Mouse (Mus musculus) ES-E14 (cell line): ENCODE measurements around the gene Chchd6. TPM values are rescaled to one million over a fixed set of nuclear protein-coding genes. Genes with fewer than 3 reads are reported as not detected.
A peak's percentile ranks its signal among the peaks of the same experiment; 100 is the strongest.

Source experiments
- DNase-seq: peaks from one replicate; pipeline ENCODE4 v3.0.0-alpha.2; 2013; ENCODE audit warnings: low read depth, low spot score
- H3K27ac ChIP-seq: 2 replicates; pipeline ENCODE4 v1.5.1; 2012; ENCODE audit warnings: low read depth, mild to moderate bottlenecking, low read length, moderate library complexity, mixed read lengths; ENCODE audit not compliant: poor library complexity, insufficient read depth, severe bottlenecking
- H3K36me3 ChIP-seq: 2 replicates; pipeline ENCODE4 v1.6.1; 2012; ENCODE audit warnings: mild to moderate bottlenecking, low read length, moderate library complexity, mixed read lengths; ENCODE audit not compliant: control insufficient read depth, poor library complexity, insufficient read depth, severe bottlenecking
- H3K4me1 ChIP-seq, 2 experiments: fragments of 150-350 bp in 1 of 2; sonication (generic) in 1 of 2; 2 replicates each; pipeline ENCODE4 v1.6.1; 2012; ENCODE audit warnings: low read length in 2 of 2, mild to moderate bottlenecking in 1 of 2, mixed read lengths in 1 of 2; ENCODE audit not compliant: control insufficient read depth in 2 of 2, insufficient read depth in 2 of 2, poor library complexity in 1 of 2
- H3K4me3 ChIP-seq, 2 experiments: fragments of 150-350 bp in 1 of 2; sonication (generic) in 1 of 2; 2 replicates each; pipeline ENCODE4 v1.5.1; 2012; ENCODE audit warnings: low read length in 2 of 2, low read depth in 1 of 2, mild to moderate bottlenecking in 1 of 2, mixed read lengths in 1 of 2; ENCODE audit not compliant: insufficient read depth in 1 of 2, poor library complexity in 1 of 2, severe bottlenecking in 1 of 2
- H3K9ac ChIP-seq: 2 replicates; pipeline ENCODE4 v1.6.1; 2012; ENCODE audit warnings: low read depth, mild to moderate bottlenecking, low read length, mixed read lengths; ENCODE audit not compliant: poor library complexity, insufficient read depth, severe bottlenecking
- H3K9me3 ChIP-seq: fragments of 150-350 bp; sonication (generic); 2 replicates; pipeline ENCODE4 v1.6.1; 2012; ENCODE audit warnings: low read depth, mild to moderate bottlenecking, low read length; ENCODE audit not compliant: control insufficient read depth, insufficient read depth
- CHD2 ChIP-seq: IDR thresholded peaks from 2 replicates; pipeline ENCODE4 v1.6.1; 2014; ENCODE audit warnings: mild to moderate bottlenecking, low read depth, low read length, inconsistent platforms
- HCFC1 ChIP-seq: IDR thresholded peaks from 2 replicates; pipeline ENCODE4 v1.6.1; 2012; ENCODE audit warnings: low read length, inconsistent platforms, borderline replicate concordance; ENCODE audit not compliant: insufficient read depth
- MAFK ChIP-seq: IDR thresholded peaks from 2 replicates; pipeline ENCODE4 v1.6.1; 2014; ENCODE audit warnings: mild to moderate bottlenecking, low read depth, low read length, inconsistent platforms; ENCODE audit not compliant: insufficient read depth
- ZC3H11A ChIP-seq: IDR thresholded peaks from 2 replicates; pipeline ENCODE4 v1.6.1; 2012; ENCODE audit warnings: low read depth, mild to moderate bottlenecking, inconsistent platforms, low read length, borderline replicate concordance
- ZNF384 ChIP-seq: IDR thresholded peaks from 2 replicates; pipeline ENCODE4 v1.6.1; 2012; ENCODE audit warnings: low read depth, low read length, inconsistent platforms
- in situ Hi-C, 2 experiments: fragments of 600-800 bp; cut with MboI; formaldehyde crosslinking; loops; one replicate each; pipeline ENCODE4 v1.15.1; 2025; ENCODE audit warnings: low sequenced_read_pairs in 2 of 2, inconsistent platforms in 1 of 2; ENCODE audit not compliant: unreplicated experiment in 2 of 2
- total RNA-seq: library from RNA; depleted of rRNA; stranded (reverse); fragments of 300-350 nt; gene quantifications from 2 replicates; pipeline ENCODE4 v1.2.3, GENCODE M21; 2012

The Chchd6 gene
- total RNA-seq, 1 experiment: 28.0 TPM

DNA sequence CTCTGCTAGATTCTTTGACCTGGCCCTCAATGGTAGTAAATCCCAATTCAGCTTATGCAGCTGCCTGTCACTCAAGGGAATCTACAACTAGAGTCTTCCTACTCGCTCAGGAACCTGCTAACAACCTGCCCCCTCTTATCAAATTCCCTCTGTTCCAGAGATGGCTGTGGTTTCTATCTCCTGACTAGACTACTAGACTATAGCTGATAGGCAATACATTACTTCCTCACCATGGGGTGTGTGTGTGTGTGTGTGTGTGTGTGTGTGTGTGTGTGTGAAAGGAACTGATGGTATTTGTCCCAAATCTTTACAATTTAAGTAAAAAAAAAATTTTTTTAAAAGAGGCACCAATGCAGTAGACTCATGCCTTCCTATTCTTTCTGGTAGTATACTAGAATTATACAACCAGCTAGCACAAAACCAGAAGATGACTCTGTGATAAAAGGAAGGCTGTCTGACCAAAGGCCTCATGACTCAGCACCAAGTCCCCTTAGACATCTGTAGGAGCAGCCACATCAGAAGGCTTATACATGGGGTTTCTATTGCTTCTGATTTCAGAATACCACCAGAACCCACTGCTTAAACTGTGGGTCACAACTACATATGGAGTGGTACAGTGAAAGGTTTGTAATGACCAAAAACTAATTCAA lies 57.2 kb downstream of the Chchd6 start:
- Histone ChIP-seq H3K4me1 (no peaks in the 10 kb centered on the region), H3K9ac (no peak overlapping the region), H3K36me3 (no peaks in the 10 kb centered on the region), H3K27ac (no peak overlapping the region), H3K4me3 (no peak overlapping the region), H3K9me3 (no peaks in the 10 kb centered on the region)
- no peak for DNase-seq
- no peak for TF ChIP-seq CHD2
- 0 out of 2 replicates have a peak, but pooled peaks have one; percentile 2 for TF ChIP-seq MAFK
- in situ Hi-C loops: no loop called here

DNA sequence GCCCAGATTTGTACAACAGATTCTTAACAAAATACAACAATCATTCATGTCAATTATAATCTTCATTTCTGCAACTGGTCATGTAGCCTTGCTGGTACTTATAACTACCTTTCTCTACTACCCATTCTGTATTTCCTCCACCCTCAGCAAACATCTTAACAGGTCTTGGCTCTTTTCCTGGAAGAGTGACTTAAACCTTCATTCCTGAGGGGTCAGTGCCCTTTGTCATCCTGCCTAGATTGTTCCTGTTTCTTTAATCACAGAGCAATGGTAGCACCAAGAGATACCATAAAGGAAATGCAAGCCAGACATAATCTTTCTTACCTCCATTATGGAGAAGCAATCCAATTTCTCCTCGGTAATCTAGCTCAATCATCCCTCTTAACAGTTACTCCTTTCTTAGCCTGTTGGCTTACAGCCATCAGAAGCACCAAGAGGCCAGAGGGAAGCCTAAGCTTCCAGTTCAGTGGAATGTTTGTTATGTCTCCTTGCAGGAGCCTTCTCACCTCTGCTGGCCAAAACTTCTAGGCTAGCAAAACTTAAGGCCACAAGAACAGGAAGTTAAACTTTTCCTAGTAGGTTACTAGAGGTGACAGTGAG lies 59.7 kb downstream of the Chchd6 start:
- H3K4me1 ChIP-seq: no peaks in the 10 kb centered on the region
- H3K9ac ChIP-seq: no peak overlapping the region
- DNase-seq: no peak
- H3K4me3 ChIP-seq: no peak overlapping the region
- no peak overlapping the region for H3K27ac ChIP-seq
- H3K9me3 ChIP-seq: no peaks in the 10 kb centered on the region
- no peaks in the 10 kb centered on the region for H3K36me3 ChIP-seq
- in situ Hi-C loops: no loop called here
- no peak for TF ChIP-seq ZC3H11A
- no peak for TF ChIP-seq HCFC1
- no peak for TF ChIP-seq ZNF384
- no peak for TF ChIP-seq MAFK
- no peak for TF ChIP-seq CHD2

DNA sequence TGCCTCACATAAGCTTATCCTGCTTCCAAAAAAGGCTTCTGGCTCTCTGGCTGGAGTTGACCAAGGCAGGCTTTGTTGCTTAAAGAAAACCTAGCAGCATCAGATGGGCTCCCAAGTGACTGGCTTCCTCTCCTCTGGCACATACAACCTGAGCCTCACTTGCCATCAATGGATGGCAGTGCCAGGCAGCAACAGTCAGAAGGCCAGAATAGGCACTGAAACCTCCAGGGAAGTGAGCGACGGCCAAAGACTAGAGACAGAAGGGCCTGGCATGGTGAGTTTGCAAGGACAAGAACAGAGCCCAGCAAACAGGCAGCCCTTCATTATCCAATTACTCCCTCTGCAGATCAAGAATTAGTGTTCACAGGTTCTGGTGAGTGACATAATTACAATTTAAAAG lies 70.7 kb downstream of the Chchd6 start:
- Histone ChIP-seq H3K4me1 (no peaks in the 10 kb centered on the region), H3K9me3 (no peaks in the 10 kb centered on the region), H3K36me3 (no peaks in the 10 kb centered on the region), H3K27ac (no peak overlapping the region), H3K9ac (no peak overlapping the region), H3K4me3 (no peak overlapping the region)
- DNase-seq: no peak
- in situ Hi-C loops: no loop called here
- TF ChIP-seq ZC3H11A (no peak), MAFK (no peak), ZNF384 (no peak), CHD2 (no peak), HCFC1 (no peak)

DNA sequence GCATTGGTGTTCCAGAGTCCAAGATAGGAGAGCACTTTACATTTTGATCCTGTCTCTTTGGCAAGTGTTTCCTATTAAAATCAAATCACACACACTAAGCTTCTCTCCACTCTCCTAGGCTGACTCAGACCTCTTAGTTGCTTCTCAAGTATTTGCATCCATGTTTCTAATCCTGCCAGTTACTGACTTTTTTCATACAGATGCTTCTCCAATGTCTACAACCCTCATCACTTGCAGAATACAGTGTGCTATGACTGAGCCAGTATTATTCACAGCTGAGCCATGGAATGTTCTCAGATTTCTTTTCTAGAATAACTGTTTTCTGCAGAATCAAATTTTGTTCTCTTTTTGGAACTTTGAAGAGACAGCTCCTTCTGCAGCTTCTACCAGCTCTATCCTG lies 85.3 kb downstream of the Chchd6 start:
- Histone ChIP-seq H3K9me3 (no peaks in the 10 kb centered on the region), H3K4me3 (no peak overlapping the region), H3K27ac (no peak overlapping the region), H3K4me1 (peaks cover 2 to 5% of the 10 kb centered on the region in 2 experiments; a peak in 3 of 4 replicates), H3K36me3 (no peaks in the 10 kb centered on the region), H3K9ac (no peak overlapping the region)
- no peak for TF ChIP-seq MAFK
- in situ Hi-C loops: no loop called here
- DNase-seq: no peak

DNA sequence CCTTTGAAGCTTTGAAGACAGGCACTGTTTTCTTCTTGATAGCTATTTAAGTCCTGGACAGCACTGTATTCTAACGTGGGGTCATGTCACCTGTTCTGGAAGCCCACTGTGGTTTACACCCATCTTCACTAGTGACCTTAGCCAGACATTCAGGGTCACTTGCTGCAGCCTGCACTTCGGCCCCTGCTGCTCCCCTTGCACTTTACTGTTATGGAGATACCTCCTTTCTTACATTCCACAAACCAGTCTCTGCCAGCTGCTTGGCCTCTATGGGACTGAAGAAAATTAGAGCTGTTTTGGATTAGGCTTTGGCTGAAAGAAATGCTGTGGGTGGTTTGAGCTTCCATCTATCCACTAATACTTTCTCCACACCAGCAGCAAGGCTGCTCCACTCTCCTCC lies 86.7 kb downstream of the Chchd6 start:
- Histone ChIP-seq H3K9me3 (no peaks in the 10 kb centered on the region), H3K9ac (no peak overlapping the region), H3K4me1 (peaks cover 2 to 5% of the 10 kb centered on the region in 2 experiments; a peak in 3 of 4 replicates), H3K4me3 (no peak overlapping the region), H3K27ac (no peak overlapping the region), H3K36me3 (no peaks in the 10 kb centered on the region)
- TF ChIP-seq ZNF384 (no peak), ZC3H11A (no peak), MAFK (no peak), HCFC1 (no peak), CHD2 (no peak)
- peak; percentile 13 for DNase-seq
- in situ Hi-C loops: no loop called here
